Mouse (Mus musculus) 416B (cell line): Measurements from ENCODE around the gene Cux1.

Experiments used
- DNase-seq: peaks from one replicate; pipeline ENCODE4 v3.0.0; 2011; ENCODE audit warnings: low read depth

The Cux1 gene

GRCm38 (mm10) chr5:136502491-136503086, 64.7 kb downstream of the Cux1 start:
- no peak for DNase-seq

GRCm38 (mm10) chr5:136500307-136500871, 66.9 kb downstream of the Cux1 start:
- peak; percentile 85 for DNase-seq

GRCm38 (mm10) chr5:136499316-136499715, 68.0 kb downstream of the Cux1 start:
- DNase-seq = peak; percentile 68

GRCm38 (mm10) chr5:136498741-136499140, 68.5 kb downstream of the Cux1 start:
- DNase-seq = no peak

- no peak for DNase-seq
Observed at GRCm38 (mm10) chr5:136497301-136497700, 70.0 kb downstream of the Cux1 start.

GRCm38 (mm10) chr5:136495581-136495980, 71.7 kb downstream of the Cux1 start:
- peak; percentile 78 for DNase-seq

GRCm38 (mm10) chr5:136494927-136495326, 72.4 kb downstream of the Cux1 start:
- DNase-seq = no peak

GRCm38 (mm10) chr5:136494288-136494687, 73.0 kb downstream of the Cux1 start:
- peak; percentile 69 for DNase-seq

- no peak for DNase-seq
Observed at GRCm38 (mm10) chr5:136489450-136489849, 77.8 kb downstream of the Cux1 start.

- DNase-seq = no peak
Observed at GRCm38 (mm10) chr5:136488721-136489120, 78.6 kb downstream of the Cux1 start.

- DNase-seq = no peak
Observed at GRCm38 (mm10) chr5:136488223-136488622, 79.1 kb downstream of the Cux1 start.

- DNase-seq = no peak
Observed at GRCm38 (mm10) chr5:136487397-136488093, 79.7 kb downstream of the Cux1 start.

- no peak for DNase-seq
Observed at GRCm38 (mm10) chr5:136486401-136486800, 80.9 kb downstream of the Cux1 start.

- no peak for DNase-seq
Observed at GRCm38 (mm10) chr5:136485397-136485796, 81.9 kb downstream of the Cux1 start.

- peak; percentile 82 for DNase-seq
Observed at GRCm38 (mm10) chr5:136482434-136482833, 84.9 kb downstream of the Cux1 start.

- DNase-seq = peak; percentile 92
Observed at GRCm38 (mm10) chr5:136480541-136480940, 86.7 kb downstream of the Cux1 start.

- peak; percentile 67 for DNase-seq
Observed at GRCm38 (mm10) chr5:136479801-136480200, 87.5 kb downstream of the Cux1 start.

GRCm38 (mm10) chr5:136479024-136479763, 88.1 kb downstream of the Cux1 start:
- no peak for DNase-seq

- DNase-seq = no peak
Observed at GRCm38 (mm10) chr5:136476272-136476671, 91.0 kb downstream of the Cux1 start.

- no peak for DNase-seq
Observed at GRCm38 (mm10) chr5:136475161-136475560, 92.1 kb downstream of the Cux1 start.

- DNase-seq = no peak
Observed at GRCm38 (mm10) chr5:136474086-136474485, 93.2 kb downstream of the Cux1 start.

GRCm38 (mm10) chr5:136473337-136473736, 94.0 kb downstream of the Cux1 start:
- DNase-seq = no peak

GRCm38 (mm10) chr5:136472846-136473245, 94.4 kb downstream of the Cux1 start:
- no peak for DNase-seq
